Mouse (Mus musculus): Measurements from ENCODE around the gene Cd5.

DNA sequence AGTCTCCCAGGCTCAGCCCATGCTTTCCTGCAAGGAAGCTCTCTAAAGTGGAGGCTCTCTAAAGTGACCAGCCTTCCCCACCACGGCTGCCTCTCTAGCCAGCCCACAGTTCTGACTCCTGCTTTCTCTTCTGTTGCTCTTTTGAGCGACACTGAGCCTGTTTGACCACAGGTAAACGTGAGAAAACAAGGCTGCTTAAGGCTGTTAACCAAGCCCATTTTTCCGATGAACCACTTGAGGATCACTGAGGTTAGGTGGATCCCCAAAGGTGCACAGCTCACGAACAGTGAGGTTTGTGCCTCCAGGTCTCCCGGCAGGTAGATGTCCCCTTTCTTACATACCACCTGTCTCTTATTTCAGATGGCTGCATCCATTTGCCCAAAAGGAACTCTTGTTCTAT lies 3.3 kb upstream of the Cd5 start:
- TF ChIP-seq TAL1 (IDR thresholded peaks at IDR 0.05; ENCODE audit: low read length) (no peak), GATA1 (IDR thresholded peaks at IDR 0.05; ENCODE audit: low read length) (no peak)

Measured in erythroblast, embryonic 14.5 days (primary cell).